Mouse (Mus musculus) thymus, adult 2 months (tissue): ENCODE results near the gene Prr3.
"Not testable (repeated sequence)": the region's sequence is repeated elsewhere in the genome, so short reads cannot be mapped to it uniquely, and the experiment has no call there.

ENCODE experiments used
- CTCF ChIP-seq: fragments of 200-500 bp; IDR thresholded peaks from 2 replicates; pipeline ENCODE4 v1.5.1; 2012; ENCODE audit warnings: mild to moderate bottlenecking, control low read depth, low read length, moderate library complexity, borderline replicate concordance; ENCODE audit not compliant: control insufficient read depth, poor library complexity, insufficient read depth; ENCODE audit errors: extremely low read depth
- POLR2A ChIP-seq: fragments of 200-500 bp; IDR thresholded peaks from 2 replicates; pipeline ENCODE4 v1.6.1; 2012; ENCODE audit warnings: mild to moderate bottlenecking, low read length, control low read depth, moderate library complexity; ENCODE audit not compliant: control insufficient read depth, poor library complexity, insufficient read depth; ENCODE audit errors: extremely low read depth

- TF ChIP-seq CTCF, POLR2A: not testable (repeated sequence)
Observed at GRCm38 (mm10) chr17:35950946-35951345, 29.1 kb downstream of the Prr3 start.
